Mouse (Mus musculus): Measurements from ENCODE around the gene Ceacam1.
"Not testable (repeated sequence)": the region's sequence is repeated elsewhere in the genome, so short reads cannot be mapped to it uniquely, and the experiment has no call there.

The Ceacam1 gene

GRCm38 (mm10) chr7:25477091-25477751 is at the start of gene Ceacam1:
Gene Ceacam1 (minus strand): TSS chr7:25477603.
- peak; percentile 40 for DNase-seq (ENCODE audit: low spot score)

- DNase-seq (ENCODE audit: low spot score) = not testable (repeated sequence)
Measured at GRCm38 (mm10) chr7:25516070-25516777, 38.8 kb upstream of the Ceacam1 start.

- not testable (repeated sequence) for DNase-seq (ENCODE audit: low spot score)
Measured at GRCm38 (mm10) chr7:25515667-25516066, 38.3 kb upstream of the Ceacam1 start.

GRCm38 (mm10) chr7:25509925-25510324 is 32.5 kb upstream of the Ceacam1 start:
- no peak for DNase-seq (ENCODE audit: low spot score)

GRCm38 (mm10) chr7:25494649-25495048 is 17.2 kb upstream of the Ceacam1 start:
- DNase-seq (ENCODE audit: low spot score) = no peak

- DNase-seq (ENCODE audit: low spot score) = not testable (repeated sequence)
Measured at GRCm38 (mm10) chr7:25490698-25491097, 13.3 kb upstream of the Ceacam1 start.

GRCm38 (mm10) chr7:25489382-25489781 is 12.0 kb upstream of the Ceacam1 start:
- not testable (repeated sequence) for DNase-seq (ENCODE audit: low spot score)

GRCm38 (mm10) chr7:25486186-25486585 is 8.8 kb upstream of the Ceacam1 start:
- peak; percentile 33 for DNase-seq (ENCODE audit: low spot score)

GRCm38 (mm10) chr7:25485061-25485460 is 7.7 kb upstream of the Ceacam1 start:
- DNase-seq (ENCODE audit: low spot score) = no peak

GRCm38 (mm10) chr7:25483133-25483735 is 5.8 kb upstream of the Ceacam1 start:
- DNase-seq (ENCODE audit: low spot score) = no peak

GRCm38 (mm10) chr7:25480791-25481190 is 3.4 kb upstream of the Ceacam1 start:
- not testable (repeated sequence) for DNase-seq (ENCODE audit: low spot score)

- peak; percentile 46 for DNase-seq (ENCODE audit: low spot score)
Measured at GRCm38 (mm10) chr7:25479440-25479839, 2.0 kb upstream of the Ceacam1 start.

- not testable (repeated sequence) for DNase-seq (ENCODE audit: low spot score)
Measured at GRCm38 (mm10) chr7:25477752-25478093, 320 bp upstream of the Ceacam1 start.

- not testable (repeated sequence) for DNase-seq (ENCODE audit: low spot score)
Measured at GRCm38 (mm10) chr7:25471821-25472220, 5.6 kb downstream of the Ceacam1 start.

GRCm38 (mm10) chr7:25465586-25465985 is 11.8 kb downstream of the Ceacam1 start:
- DNase-seq (ENCODE audit: low spot score) = not testable (repeated sequence)

- no peak for DNase-seq (ENCODE audit: low spot score)
Measured at GRCm38 (mm10) chr7:25465010-25465409, 12.4 kb downstream of the Ceacam1 start.

GRCm38 (mm10) chr7:25462033-25462337 is 15.4 kb downstream of the Ceacam1 start:
- DNase-seq (ENCODE audit: low spot score) = not testable (repeated sequence)

- peak; percentile 32 for DNase-seq (ENCODE audit: low spot score)
Measured at GRCm38 (mm10) chr7:25461336-25462032, 15.9 kb downstream of the Ceacam1 start.

- DNase-seq (ENCODE audit: low spot score) = no peak
Measured at GRCm38 (mm10) chr7:25452103-25452502, 25.3 kb downstream of the Ceacam1 start.

GRCm38 (mm10) chr7:25449913-25450890 is 27.2 kb downstream of the Ceacam1 start:
- peak; percentile 44 for DNase-seq (ENCODE audit: low spot score)

- DNase-seq (ENCODE audit: low spot score) = no peak
Measured at GRCm38 (mm10) chr7:25440816-25441153, 36.6 kb downstream of the Ceacam1 start.

Data from adipocyte (in vitro differentiated cells).